Mouse (Mus musculus): ENCODE results near the gene Fbxl2.

Gene Fbxl2

GRCm38 (mm10) chr9:113924883-113925282, 121.1 kb downstream of the Fbxl2 start:
- no peak for DNase-seq (ENCODE audit: extremely low read depth, insufficient read length, low spot score)

- DNase-seq (ENCODE audit: extremely low read depth, insufficient read length, low spot score) = no peak
Observed at GRCm38 (mm10) chr9:113922677-113923076, 123.3 kb downstream of the Fbxl2 start.

DNA sequence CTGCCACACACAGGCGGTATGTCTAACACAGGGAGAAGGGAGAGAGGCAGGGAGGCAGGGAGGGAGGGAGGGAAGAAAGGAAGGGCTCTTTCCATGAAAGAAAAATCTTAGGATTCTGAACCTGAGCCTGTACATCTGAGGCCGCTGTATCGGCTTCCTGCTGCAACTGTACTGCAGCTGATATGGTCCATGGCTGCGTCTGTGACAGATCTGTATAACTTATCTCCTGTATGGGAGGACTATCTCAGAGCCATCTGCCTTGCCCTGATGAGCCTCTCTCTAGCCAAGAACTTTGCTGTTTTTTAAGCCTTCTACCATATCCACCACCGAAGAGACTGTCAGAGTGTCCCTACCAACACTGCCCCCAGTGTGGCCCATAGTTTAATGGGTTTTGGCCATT, 130.2 kb downstream of the Fbxl2 start:
- no peak for DNase-seq (ENCODE audit: extremely low read depth, insufficient read length, low spot score)
